Mouse (Mus musculus) c-Kit-positive CD71-negative TER-119-negative erythroid progenitor cells, embryonic 14.5 days (primary cell): ENCODE results near the gene Khdc1a.
A peak's percentile ranks its signal among the peaks of the same experiment; 100 is the strongest.
"Not testable (repeated sequence)": the region's sequence is repeated elsewhere in the genome, so short reads cannot be mapped to it uniquely, and the experiment has no call there.

Experiments
- DNase-seq: peaks from one replicate; pipeline ENCODE4 v3.0.0-alpha.2; 2013; ENCODE audit warnings: low read depth

The Khdc1a gene

GRCm38 (mm10) chr1:21349341-21349740, at the start of gene Khdc1a:
Gene Khdc1a, plus strand, starts transcription at chr1:21349641.
- DNase-seq = no peak

GRCm38 (mm10) chr1:21299826-21300225, 49.6 kb upstream of the Khdc1a start:
- DNase-seq = no peak

- DNase-seq = no peak
Observed at GRCm38 (mm10) chr1:21301686-21302085, 47.8 kb upstream of the Khdc1a start.

- DNase-seq = no peak
Observed at GRCm38 (mm10) chr1:21304174-21304573, 45.3 kb upstream of the Khdc1a start.

- DNase-seq = no peak
Observed at GRCm38 (mm10) chr1:21304646-21305045, 44.8 kb upstream of the Khdc1a start.

GRCm38 (mm10) chr1:21305443-21305842, 44.0 kb upstream of the Khdc1a start:
- DNase-seq = no peak

- no peak for DNase-seq
Observed at GRCm38 (mm10) chr1:21314336-21314735, 35.1 kb upstream of the Khdc1a start.

GRCm38 (mm10) chr1:21315756-21316155, 33.7 kb upstream of the Khdc1a start:
- DNase-seq = no peak

GRCm38 (mm10) chr1:21316305-21316704, 33.1 kb upstream of the Khdc1a start:
- DNase-seq = no peak

- DNase-seq = no peak
Observed at GRCm38 (mm10) chr1:21318202-21318601, 31.2 kb upstream of the Khdc1a start.

GRCm38 (mm10) chr1:21320271-21320670, 29.2 kb upstream of the Khdc1a start:
- DNase-seq = not testable (repeated sequence)

GRCm38 (mm10) chr1:21321656-21322055, 27.8 kb upstream of the Khdc1a start:
- no peak for DNase-seq

- DNase-seq = no peak
Observed at GRCm38 (mm10) chr1:21323996-21324574, 25.4 kb upstream of the Khdc1a start.

GRCm38 (mm10) chr1:21324633-21325032, 24.8 kb upstream of the Khdc1a start:
- no peak for DNase-seq

GRCm38 (mm10) chr1:21326733-21327132, 22.7 kb upstream of the Khdc1a start:
- DNase-seq = no peak

GRCm38 (mm10) chr1:21331161-21331560, 18.3 kb upstream of the Khdc1a start:
- not testable (repeated sequence) for DNase-seq

- DNase-seq = no peak
Observed at GRCm38 (mm10) chr1:21333222-21333973, 16.0 kb upstream of the Khdc1a start.

- no peak for DNase-seq
Observed at GRCm38 (mm10) chr1:21335836-21336235, 13.6 kb upstream of the Khdc1a start.

- DNase-seq = no peak
Observed at GRCm38 (mm10) chr1:21340745-21341144, 8.7 kb upstream of the Khdc1a start.

- peak; percentile 20 for DNase-seq
Observed at GRCm38 (mm10) chr1:21344253-21344652, 5.2 kb upstream of the Khdc1a start.

- not testable (repeated sequence) for DNase-seq
Observed at GRCm38 (mm10) chr1:21344752-21345151, 4.7 kb upstream of the Khdc1a start.

- DNase-seq = not testable (repeated sequence)
Observed at GRCm38 (mm10) chr1:21368031-21368430, 18.6 kb downstream of the Khdc1a start, which contains the start of gene Khdc1c. Gene Khdc1c, plus strand, starts transcription at chr1:21368331.

- DNase-seq = no peak
Observed at GRCm38 (mm10) chr1:21383256-21383655, 33.8 kb downstream of the Khdc1a start, which contains the start of gene Khdc1b. Gene Khdc1b, plus strand, starts transcription at chr1:21383556.
